Mouse (Mus musculus): ENCODE data around the gene Angptl2.

DNA sequence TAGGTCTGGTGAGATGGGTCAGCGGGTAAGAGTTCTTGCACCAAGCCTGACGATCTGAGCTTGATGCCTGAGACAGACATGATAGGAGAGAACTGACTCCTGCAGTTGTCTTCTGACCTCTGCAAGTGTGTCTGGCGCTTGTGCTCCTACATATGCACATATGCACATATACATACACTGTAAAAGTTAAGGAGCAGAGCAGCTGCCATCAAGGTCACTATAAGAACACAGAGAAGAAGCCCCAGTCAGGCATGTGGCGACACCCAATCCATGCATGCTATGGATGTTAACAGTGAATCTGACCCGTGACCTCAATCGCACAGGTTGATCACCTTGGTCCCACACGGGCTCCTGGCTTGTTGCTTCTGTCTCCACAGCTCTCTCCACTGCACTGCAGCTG lies 10.1 kb downstream of the Angptl2 start:
- TF ChIP-seq POLR2A (IDR thresholded peaks at IDR 0.05; ENCODE audit: low read depth, low read length) (no peak), CTCF (IDR thresholded peaks at IDR 0.05; ENCODE audit: borderline replicate concordance, insufficient read depth, low read length) (no peak)

Measured in embryonic fibroblast, embryonic 13.5 days (primary cell).